Mouse (Mus musculus) hindbrain, embryonic 11.5 days (tissue): ENCODE results near the gene Fsd1l. TPM values are rescaled to one million over a fixed set of nuclear protein-coding genes. Genes with fewer than 3 reads are reported as not detected.
"Not testable (repeated sequence)": the region's sequence is repeated elsewhere in the genome, so short reads cannot be mapped to it uniquely, and the experiment has no call there.

Experiments
- ATAC-seq: fragments of 200-750 bp; cut with Nextera tagmentation; 2 replicates; pipeline ENCODE4 v1.8.0; 2017; ENCODE audit warnings: mild to moderate bottlenecking, moderate TSS enrichment, moderate library complexity; ENCODE audit not compliant: low FRiP score
- DNase-seq: peaks from one replicate; pipeline ENCODE4 v3.0.0-alpha.2; 2015; ENCODE audit warnings: low spot score
- H3K27ac ChIP-seq: fragments of 300-500 bp; sonication (generic); 2 replicates; pipeline ENCODE4 v1.5.1; 2014; ENCODE audit warnings: mild to moderate bottlenecking, low read depth, low read length
- H3K27me3 ChIP-seq: fragments of 300-500 bp; sonication (generic); 2 replicates; pipeline ENCODE4 v1.6.1; 2014; ENCODE audit warnings: mild to moderate bottlenecking, low read length, moderate library complexity, mixed read lengths; ENCODE audit not compliant: control insufficient read depth, insufficient read depth
- H3K36me3 ChIP-seq: fragments of 300-500 bp; sonication (generic); 2 replicates; pipeline ENCODE4 v1.6.1; 2014; ENCODE audit warnings: mild to moderate bottlenecking, low read length, moderate library complexity, mixed read lengths; ENCODE audit not compliant: control insufficient read depth, insufficient read depth
- H3K4me1 ChIP-seq: fragments of 300-500 bp; sonication (generic); replicated peaks from 2 replicates; pipeline ENCODE4 v1.6.1; 2014; ENCODE audit warnings: low read length, mixed read lengths; ENCODE audit not compliant: control insufficient read depth, insufficient read depth
- H3K4me2 ChIP-seq: fragments of 300-500 bp; sonication (generic); replicated peaks from 2 replicates; pipeline ENCODE4 v1.6.1; 2014; ENCODE audit warnings: mild to moderate bottlenecking, low read depth, low read length
- H3K4me3 ChIP-seq: fragments of 300-500 bp; sonication (generic); 2 replicates; pipeline ENCODE4 v1.5.1; 2014; ENCODE audit warnings: low read depth, low read length
- H3K9ac ChIP-seq: fragments of 300-500 bp; sonication (generic); 2 replicates; pipeline ENCODE4 v1.6.1; 2014; ENCODE audit warnings: low read depth, low read length
- H3K9me3 ChIP-seq: fragments of 300-500 bp; sonication (generic); 2 replicates; pipeline ENCODE4 v1.6.1; 2016; ENCODE audit warnings: low read length; ENCODE audit not compliant: control insufficient read depth
- WGBS: fragments of 180-500 bp; shearing (Covaris S2); extraction: QIAGEN DNeasy Blood & Tissue Kit; methylation state at CpG from one replicate; pipeline ENCODE4 v1.1.7; 2014; 5-methylcytosine and 5-hydroxymethylcytosine counted together
- polyA plus RNA-seq: library from polyadenylated mRNA; unstranded; fragments of >200 nt; fragmentation: Nextera tagmentation; extraction: Ambion mirVana; gene quantifications from 2 replicates; pipeline ENCODE4 v1.2.1, GENCODE M21; 2014

Gene Fsd1l
- polyA plus RNA-seq, 1 experiment from 2014 or later: 30.9 TPM

DNA sequence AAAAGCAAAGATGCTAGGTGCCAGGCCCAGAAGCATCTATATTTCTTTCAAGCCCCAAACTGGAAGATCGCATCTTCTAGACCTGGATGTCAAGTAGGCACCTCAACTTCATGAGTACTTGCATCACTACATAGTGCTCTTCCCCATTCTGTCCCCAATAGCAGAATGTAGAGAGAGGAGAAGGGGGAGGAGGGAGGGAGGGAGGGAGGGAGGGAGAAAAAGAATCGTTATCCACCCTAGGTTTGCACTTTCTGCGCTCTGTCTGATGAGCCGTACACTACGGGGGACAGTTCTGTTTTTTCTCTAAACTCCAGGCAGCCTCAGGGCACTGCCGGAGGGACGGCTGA, 82.4 kb downstream of the Fsd1l start, which contains the start of gene Fktn:
Gene Fktn, plus strand, starts transcription at position 295 of the 347 bp plus-strand sequence.
- H3K9me3 ChIP-seq: no peaks in the 10 kb centered on the region
- peak within 1 kb of the TSS; percentile 82 for H3K27ac ChIP-seq
- H3K36me3 ChIP-seq: no peaks in the 10 kb centered on the region
- DNase-seq: no peak
- H3K4me1 ChIP-seq: no peaks in the 10 kb centered on the region
- WGBS: 16% methylated on average over 7 of the region's 7 CpGs
- H3K4me3 ChIP-seq: peak within 1 kb of the TSS; percentile 84
- peak within 1 kb of the TSS; percentile 85 for H3K4me2 ChIP-seq
- H3K27me3 ChIP-seq: no peaks in the 10 kb centered on the region
- ATAC-seq: peak; percentile 85
- H3K9ac ChIP-seq: peak within 1 kb of the TSS; percentile 92

DNA sequence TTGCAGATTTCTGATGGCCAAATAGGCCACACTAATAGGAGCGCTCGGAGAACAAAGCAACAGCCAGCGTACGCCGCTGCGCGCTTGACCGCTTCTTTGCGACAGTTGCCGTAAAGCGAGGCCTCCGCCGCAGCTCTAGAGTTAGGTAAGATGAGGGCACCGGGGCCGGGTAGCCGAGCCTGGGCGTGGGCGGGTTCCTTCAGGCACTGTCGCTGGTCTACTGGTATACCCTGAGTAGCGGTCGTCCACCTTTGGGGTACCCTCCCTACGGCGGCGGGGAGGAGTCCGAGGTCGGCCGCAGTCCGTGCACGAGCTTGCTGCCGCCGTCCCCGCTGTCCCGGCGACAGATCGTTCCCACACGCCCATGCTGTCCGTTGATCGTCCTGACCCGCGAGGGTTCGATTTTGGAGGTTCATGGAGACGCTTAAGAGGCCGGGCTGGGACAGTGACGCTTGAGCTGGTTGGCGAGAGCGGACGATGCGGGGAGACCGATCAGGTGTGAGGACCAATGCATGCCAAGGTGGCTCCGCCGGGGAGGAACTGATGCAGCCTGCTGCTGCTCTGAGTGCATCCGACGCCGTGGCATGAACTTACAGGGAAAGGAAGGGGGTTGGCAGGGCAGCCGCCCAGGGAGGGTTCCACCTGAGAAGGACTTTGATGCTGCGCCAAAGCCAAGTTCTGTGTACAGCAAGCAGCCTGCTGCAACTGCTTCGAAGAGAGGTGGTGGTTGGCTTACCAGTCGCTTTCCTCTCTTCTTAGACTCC, 83.0 kb downstream of the Fsd1l start:
- peak overlapping the region; percentile 85 for H3K4me2 ChIP-seq
- H3K27ac ChIP-seq: peak overlapping the region; percentile 82
- DNase-seq (peak; percentile 96), ATAC-seq (peak; percentile 97)
- H3K9me3 ChIP-seq: no peaks in the 10 kb centered on the region
- peak overlapping the region; percentile 92 for H3K9ac ChIP-seq
- peak overlapping the region; percentile 84 for H3K4me3 ChIP-seq
- no peaks in the 10 kb centered on the region for H3K36me3 ChIP-seq
- H3K27me3 ChIP-seq: no peaks in the 10 kb centered on the region
- no peaks in the 10 kb centered on the region for H3K4me1 ChIP-seq
- 5% methylated on average over 58 of the region's 58 CpGs for WGBS

DNA sequence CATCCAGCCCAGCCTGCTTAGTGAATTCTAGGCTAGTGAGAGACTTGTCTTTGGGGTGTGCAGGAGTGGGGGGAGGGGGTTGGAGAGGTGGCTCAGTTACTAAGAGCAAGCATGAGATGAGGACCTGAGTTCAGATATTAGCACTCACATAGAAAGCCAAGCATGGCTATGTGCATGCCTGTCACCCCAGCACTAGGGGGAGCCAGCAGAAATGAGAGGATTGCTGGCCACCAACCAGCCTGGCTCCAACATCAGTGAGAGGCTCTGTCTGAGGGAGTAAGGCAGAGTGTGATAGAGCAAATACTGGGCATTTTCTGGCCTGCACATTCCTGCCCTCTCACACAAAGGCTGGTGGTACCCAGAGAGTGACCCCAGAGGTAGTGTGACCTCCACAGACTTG, 84.7 kb downstream of the Fsd1l start:
- Histone ChIP-seq H3K9ac (no peak overlapping the region), H3K4me3 (no peak overlapping the region), H3K36me3 (no peaks in the 10 kb centered on the region), H3K4me1 (no peaks in the 10 kb centered on the region), H3K27me3 (no peaks in the 10 kb centered on the region), H3K4me2 (no peak overlapping the region), H3K9me3 (no peaks in the 10 kb centered on the region), H3K27ac (no peak overlapping the region)
- DNase-seq (no peak), ATAC-seq (no peak)

DNA sequence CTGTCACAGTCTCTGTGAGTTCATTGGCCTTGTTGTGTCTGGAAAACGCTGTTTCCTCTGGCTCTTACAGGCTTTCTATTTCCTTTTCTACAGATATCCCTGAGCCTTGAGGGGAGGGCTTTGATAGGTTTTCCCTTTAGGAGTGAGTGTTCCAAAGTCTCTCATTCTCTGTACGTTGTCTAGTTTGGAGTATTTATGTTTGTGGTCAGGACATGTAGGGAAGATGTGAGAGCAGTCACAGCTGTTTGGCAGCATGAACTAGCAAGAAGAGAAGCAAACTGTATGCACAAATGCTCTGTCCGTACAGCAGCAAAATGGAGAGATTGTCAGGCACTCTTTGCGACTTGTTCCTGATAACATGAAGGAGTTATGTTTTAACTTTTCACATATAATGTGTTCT, 86.3 kb downstream of the Fsd1l start:
- ATAC-seq (no peak), DNase-seq (no peak)
- WGBS: 84% methylated on average over 4 of the region's 4 CpGs
- no peaks in the 10 kb centered on the region for H3K27me3 ChIP-seq
- no peaks in the 10 kb centered on the region for H3K9me3 ChIP-seq
- H3K9ac ChIP-seq: no peak overlapping the region
- H3K4me3 ChIP-seq: no peak overlapping the region
- no peaks in the 10 kb centered on the region for H3K36me3 ChIP-seq
- H3K4me1 ChIP-seq: no peaks in the 10 kb centered on the region
- H3K27ac ChIP-seq: no peak overlapping the region
- no peak overlapping the region for H3K4me2 ChIP-seq

DNA sequence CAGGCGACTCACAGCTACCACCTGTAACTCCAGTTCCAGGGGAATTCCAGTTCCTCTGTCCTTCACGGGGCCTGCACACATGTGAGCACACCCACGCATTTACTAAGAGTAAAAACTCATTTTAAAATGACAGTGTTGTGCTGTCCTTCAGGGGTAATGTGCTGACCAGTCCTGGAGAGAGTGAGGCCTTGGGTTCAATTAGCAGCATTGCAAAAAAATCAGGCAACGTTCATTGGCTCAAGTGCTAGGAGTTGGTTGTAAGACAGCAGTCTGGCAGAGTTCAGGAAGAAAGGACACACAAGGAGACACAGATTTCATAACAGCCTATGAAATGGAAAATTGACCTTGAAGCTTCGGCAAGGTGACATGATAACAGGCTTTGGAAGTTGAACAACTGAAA, 87.0 kb downstream of the Fsd1l start:
- 89% methylated on average over 5 of the region's 5 CpGs for WGBS

DNA sequence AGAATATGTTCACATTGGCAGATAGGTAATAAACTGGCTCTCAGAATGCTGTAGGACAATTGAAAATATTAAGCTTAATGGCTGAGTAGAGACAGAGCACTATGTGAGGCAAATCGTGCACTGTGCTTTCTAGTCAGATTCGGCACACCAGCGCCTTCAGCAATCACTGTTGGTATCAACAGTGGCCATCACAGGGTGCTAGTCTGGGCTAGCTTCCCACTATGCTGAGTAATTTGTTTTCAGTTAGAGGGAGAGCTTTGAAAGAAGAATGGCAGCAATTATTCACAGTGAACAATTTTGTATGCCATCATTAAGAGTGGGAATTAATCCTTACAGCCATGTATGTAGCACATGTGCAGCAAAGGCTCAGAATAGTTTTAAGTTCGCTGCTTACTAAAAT, 91.2 kb downstream of the Fsd1l start:
- Histone ChIP-seq H3K4me1 (no peaks in the 10 kb centered on the region), H3K27ac (no peak overlapping the region), H3K4me2 (no peak overlapping the region), H3K9ac (no peak overlapping the region), H3K36me3 (no peaks in the 10 kb centered on the region), H3K4me3 (no peak overlapping the region), H3K27me3 (no peaks in the 10 kb centered on the region), H3K9me3 (no peaks in the 10 kb centered on the region)
- 90% methylated on average over 4 of the region's 4 CpGs for WGBS
- ATAC-seq (no peak), DNase-seq (no peak)

More for the DNA sequence above, 87.0 kb downstream of the Fsd1l start:
- H3K9me3 ChIP-seq: no peaks in the 10 kb centered on the region
- ATAC-seq (no peak), DNase-seq (no peak)
- no peak overlapping the region for H3K4me2 ChIP-seq
- no peak overlapping the region for H3K27ac ChIP-seq
- H3K9ac ChIP-seq: no peak overlapping the region
- no peaks in the 10 kb centered on the region for H3K4me1 ChIP-seq
- H3K4me3 ChIP-seq: no peak overlapping the region
- H3K27me3 ChIP-seq: no peaks in the 10 kb centered on the region
- no peaks in the 10 kb centered on the region for H3K36me3 ChIP-seq

DNA sequence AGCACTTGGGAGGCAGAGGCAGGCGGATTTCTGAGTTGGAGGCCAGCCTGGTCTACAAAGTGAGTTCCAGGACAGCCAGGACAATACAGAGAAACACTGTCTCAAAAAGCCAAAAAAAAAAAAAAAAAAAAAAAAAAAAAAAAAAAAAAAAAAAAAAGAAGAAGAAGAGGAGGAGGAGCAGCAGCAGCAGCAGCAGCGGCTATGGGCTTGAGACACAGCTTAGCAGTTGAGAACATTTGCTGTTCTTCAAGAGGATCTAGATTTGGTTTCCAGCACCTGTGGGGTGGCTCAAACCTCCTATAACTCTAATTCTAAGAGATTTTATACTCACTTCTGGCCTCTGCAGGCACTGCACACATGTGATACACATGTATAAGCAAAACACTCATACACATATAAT, 94.8 kb downstream of the Fsd1l start:
- H3K27me3 ChIP-seq, H3K9me3 ChIP-seq, H3K4me3 ChIP-seq, H3K9ac ChIP-seq, H3K27ac ChIP-seq, ATAC-seq, DNase-seq, H3K4me1 ChIP-seq, H3K36me3 ChIP-seq, H3K4me2 ChIP-seq: not testable (repeated sequence)
- WGBS: 84% methylated on average over 2 of the region's 2 CpGs

DNA sequence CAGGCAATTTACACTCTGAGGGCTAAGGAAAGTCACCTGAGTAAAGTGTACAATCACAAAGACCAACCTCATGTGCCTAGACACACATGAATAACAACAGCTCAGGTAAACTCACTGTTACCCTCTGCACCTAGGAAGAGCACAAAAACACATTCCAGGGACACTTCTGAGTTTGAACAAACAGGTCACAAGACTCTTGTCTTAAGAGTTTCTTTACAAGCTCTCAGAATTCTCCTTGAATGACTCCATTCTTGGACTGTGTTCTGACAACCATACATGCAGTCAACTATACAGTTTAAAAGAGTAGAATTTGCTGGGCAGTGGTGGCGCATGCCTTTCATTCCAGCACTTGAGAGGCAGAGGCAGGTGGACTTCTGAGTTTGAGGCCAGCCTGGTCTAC, 96.8 kb downstream of the Fsd1l start:
- Histone ChIP-seq H3K36me3 (no peaks in the 10 kb centered on the region), H3K27ac (no peak overlapping the region), H3K9me3 (no peaks in the 10 kb centered on the region), H3K27me3 (no peaks in the 10 kb centered on the region), H3K9ac (no peak overlapping the region), H3K4me2 (no peak overlapping the region), H3K4me1 (no peaks in the 10 kb centered on the region), H3K4me3 (no peak overlapping the region)
- ATAC-seq (no peak), DNase-seq (no peak)
- 94% methylated on average over 1 of the region's 1 CpGs for WGBS

DNA sequence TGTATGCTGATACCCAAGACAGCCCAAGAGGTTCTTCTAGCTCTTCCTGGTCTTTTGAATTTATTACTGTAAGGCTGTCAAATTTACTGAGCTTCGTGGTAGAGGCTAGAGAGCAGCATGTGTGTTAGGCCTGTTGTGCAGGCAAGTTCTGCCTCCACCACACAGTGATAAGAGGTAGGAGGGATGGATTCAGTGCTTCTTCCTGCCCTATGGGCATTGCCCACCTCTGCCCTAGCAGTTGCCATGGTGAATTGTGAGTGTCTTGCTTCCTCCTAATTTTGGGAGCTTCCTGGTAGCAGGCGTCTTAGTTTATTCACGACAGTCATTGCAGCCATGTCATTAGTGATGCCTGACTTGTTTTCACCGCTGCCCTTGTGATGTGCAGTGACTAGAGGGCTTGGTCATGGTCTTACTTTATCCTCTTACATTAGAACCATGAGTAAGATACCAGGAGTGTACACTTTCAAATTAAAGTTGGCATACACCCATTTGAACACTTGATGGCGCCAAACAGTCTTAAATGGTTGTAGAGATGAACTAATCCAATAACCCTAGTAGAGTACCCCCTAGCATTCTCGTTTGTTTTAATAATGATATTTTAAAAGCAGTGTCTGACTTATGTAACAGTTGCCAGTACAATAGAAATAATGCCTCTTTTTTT, 107.8 kb downstream of the Fsd1l start:
- no peak for ATAC-seq
- Histone ChIP-seq H3K36me3 (peaks cover 3% of the 10 kb centered on the region; the same call in 1 of the 2 replicates), H3K9me3 (no peaks in the 10 kb centered on the region), H3K27me3 (no peaks in the 10 kb centered on the region), H3K27ac (no peak overlapping the region), H3K4me3 (no peak overlapping the region), H3K9ac (no peak overlapping the region), H3K4me2 (no peak overlapping the region), H3K4me1 (no peaks in the 10 kb centered on the region)
- DNase-seq: peak; percentile 76
- WGBS: 45% methylated on average over 6 of the region's 6 CpGs
